Mouse (Mus musculus) CD4-positive, CD25-positive, alpha-beta regulatory T cell, adult 9 weeks (primary cell): ENCODE data around the gene Spg20. TPM values are rescaled to one million over a fixed set of nuclear protein-coding genes. Genes with fewer than 3 reads are reported as not detected.

Experiments
- polyA plus RNA-seq: library from polyadenylated mRNA; unstranded; fragments of 100-300 nt; shearing (Covaris generic); gene quantifications from one replicate; pipeline ENCODE4 v1.2.1, GENCODE M21; 2017

Gene Spg20
- 27.7 TPM for polyA plus RNA-seq

GRCm38 (mm10) chr3:55111935-55112709 is at the start of gene Spg20:
Spg20 (plus strand) TSS chr3:55112108.

GRCm38 (mm10) chr3:55137039-55137438 is 25.1 kb downstream of the Spg20 start, which contains the start of gene Ccdc169:
Ccdc169 (plus strand) TSS chr3:55137339.

GRCm38 (mm10) chr3:55181766-55182165 is 69.9 kb downstream of the Spg20 start, which contains the start of gene Sohlh2:
Sohlh2 (plus strand) TSS chr3:55182028.

Other genes with a start within 250 kb of the Spg20 start
- gene Sertm1, start 196.2 kb upstream of the Spg20 start, polyA plus RNA-seq: not detected
- not detected for gene Ccna1, start 56.6 kb upstream of the Spg20 start, polyA plus RNA-seq
- not detected for gene Ccdc169, start 25.2 kb downstream of the Spg20 start, polyA plus RNA-seq
- gene Sohlh2, start 69.9 kb downstream of the Spg20 start, polyA plus RNA-seq: not detected
- 0.41 TPM for gene Dclk1, start 130.3 kb downstream of the Spg20 start, polyA plus RNA-seq